Mouse (Mus musculus) liver, embryonic 14.5 days (tissue): ENCODE results near the gene Fam92b. TPM values are rescaled to one million over a fixed set of nuclear protein-coding genes. Genes with fewer than 3 reads are reported as not detected.

Source experiments
- ATAC-seq: fragments of 200-750 bp; cut with Nextera tagmentation; 2 replicates; pipeline ENCODE4 v1.8.0; 2017; ENCODE audit warnings: moderate number of reproducible peaks, mild to moderate bottlenecking, moderate library complexity; ENCODE audit not compliant: insufficient read depth
- DNase-seq, 3 experiments: peaks; one replicate each; pipeline ENCODE4 v3.0.0-alpha.2; 2012 to 2013; ENCODE audit warnings: low read depth in 3 of 3, low spot score in 3 of 3
- H3K27ac ChIP-seq: fragments of 300-500 bp; sonication (generic); 2 replicates; pipeline ENCODE4 v1.5.1; 2014; ENCODE audit warnings: moderate library complexity, mild to moderate bottlenecking, control low read depth, inconsistent platforms
- H3K27me3 ChIP-seq: fragments of 300-500 bp; sonication (generic); 2 replicates; pipeline ENCODE4 v1.6.1; 2014; ENCODE audit warnings: mild to moderate bottlenecking, low read length, moderate library complexity; ENCODE audit not compliant: control insufficient read depth, insufficient read depth
- H3K36me3 ChIP-seq: fragments of 300-500 bp; sonication (generic); replicated peaks from 2 replicates; pipeline ENCODE4 v1.6.1; 2014; ENCODE audit warnings: low read depth; ENCODE audit not compliant: control insufficient read depth, insufficient read depth
- H3K4me1 ChIP-seq, 2 experiments: fragments of 200-500 bp in 1 of 2; fragments of 300-500 bp in 1 of 2; sonication (generic) in 1 of 2; replicated peaks; 2 replicates each; pipeline ENCODE4 v1.6.1; 2012 to 2014; ENCODE audit warnings: antibody characterized with exemption in 1 of 2, inconsistent platforms in 1 of 2, low read length in 1 of 2; ENCODE audit not compliant: control insufficient read depth in 2 of 2, insufficient read depth in 2 of 2
- H3K4me2 ChIP-seq: fragments of 300-500 bp; sonication (generic); 2 replicates; pipeline ENCODE4 v1.6.1; 2014; ENCODE audit warnings: low read depth, mild to moderate bottlenecking, control low read depth, moderate library complexity
- H3K4me3 ChIP-seq, 2 experiments: fragments of 200-500 bp in 1 of 2; fragments of 300-500 bp in 1 of 2; sonication (generic) in 1 of 2; 2 replicates each; pipeline ENCODE4 v1.5.1; 2012 to 2014; ENCODE audit warnings: low read depth in 2 of 2, low read length in 2 of 2, mild to moderate bottlenecking in 2 of 2, control low read depth in 1 of 2, inconsistent platforms in 1 of 2, moderate library complexity in 1 of 2; ENCODE audit not compliant: insufficient read depth in 1 of 2
- H3K9ac ChIP-seq: fragments of 300-500 bp; sonication (generic); replicated peaks from 2 replicates; pipeline ENCODE4 v1.6.1; 2014; ENCODE audit warnings: mild to moderate bottlenecking, control low read depth, moderate library complexity
- H3K9me3 ChIP-seq: fragments of 300-500 bp; sonication (generic); 2 replicates; pipeline ENCODE4 v1.6.1; 2016; ENCODE audit warnings: low read length, mixed read lengths; ENCODE audit not compliant: control insufficient read depth
- CTCF ChIP-seq: IDR thresholded peaks from 2 replicates; pipeline ENCODE4 v1.5.1; 2016; ENCODE audit warnings: antibody characterized with exemption, low read depth, control low read depth
- EP300 ChIP-seq: IDR thresholded peaks from 2 replicates; pipeline ENCODE4 v1.6.1; 2016; ENCODE audit warnings: antibody characterized with exemption, low read depth
- WGBS: fragments of 180-500 bp; shearing (Covaris S2); extraction: QIAGEN DNeasy Blood & Tissue Kit; methylation state at CpG from one replicate; pipeline ENCODE4 v1.1.7; 2014; ENCODE audit not compliant: insufficient replicate concordance; 5-methylcytosine and 5-hydroxymethylcytosine counted together
- polyA plus RNA-seq, 2 experiments: library from polyadenylated mRNA; depleted of rRNA in 1 of 2; stranded (reverse) in 1 of 2; unstranded in 1 of 2; fragments of >200 nt; fragmentation: Nextera tagmentation in 1 of 2; extraction: Ambion mirVana in 1 of 2; gene quantifications; 2 replicates each; pipeline versions ENCODE4 v1.2.1 to v1.2.3; 2012 to 2014

Gene Fam92b
- polyA plus RNA-seq, 2 experiments = not detected

DNA sequence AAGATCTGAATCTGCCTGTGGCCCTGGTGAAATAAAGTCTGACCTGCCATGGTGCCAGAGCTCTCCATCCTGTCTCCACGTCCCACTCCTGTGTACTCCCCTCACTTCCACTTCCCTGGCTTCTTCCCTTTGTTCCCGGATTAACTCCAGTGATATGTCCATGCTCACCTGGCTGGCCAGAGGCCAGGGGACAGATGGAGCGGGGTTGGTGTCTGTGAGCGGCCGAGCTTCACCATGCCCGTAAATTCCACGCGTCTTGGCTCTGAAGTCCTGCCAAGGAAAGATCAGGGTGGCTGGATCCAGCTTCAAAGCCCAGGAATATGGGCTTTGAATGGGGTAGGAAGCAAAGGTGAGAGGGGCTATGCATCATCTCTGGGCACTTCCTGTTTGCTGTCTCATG lies 10.1 kb downstream of the Fam92b start:
- no peaks in the 10 kb centered on the region for H3K36me3 ChIP-seq
- TF ChIP-seq EP300 (no peak), CTCF (no peak)
- 67% methylated on average over 8 of the region's 8 CpGs for WGBS

DNA sequence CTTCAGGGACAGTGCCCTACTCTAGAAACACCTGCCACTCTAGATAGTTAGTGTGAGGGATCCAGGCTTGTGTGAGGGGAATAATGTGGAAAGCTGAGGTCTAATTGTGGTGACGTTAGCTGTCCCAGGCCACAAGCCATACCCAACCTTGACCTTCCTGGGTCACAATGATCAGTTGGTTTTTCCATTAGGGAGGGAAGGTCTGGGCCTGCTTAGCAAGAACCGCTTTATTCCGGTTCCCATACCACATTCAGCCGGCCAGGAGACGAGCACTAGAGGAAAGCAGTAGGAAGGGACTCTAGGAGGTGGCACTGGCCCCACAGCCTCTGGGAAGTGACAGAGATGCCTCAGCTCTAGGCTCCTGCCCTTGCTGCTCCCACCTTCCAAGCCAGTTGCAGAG lies 13.2 kb downstream of the Fam92b start:
- TF ChIP-seq CTCF = no peak
- no peak for TF ChIP-seq EP300
- 62% methylated on average over 5 of the region's 5 CpGs for WGBS
- Histone ChIP-seq H3K27me3 (no peaks in the 10 kb centered on the region; the same call in 1 of the 2 replicates), H3K4me3 (no peak overlapping the region), H3K27ac (no peak overlapping the region), H3K36me3 (no peaks in the 10 kb centered on the region), H3K9me3 (no peaks in the 10 kb centered on the region), H3K4me1 (no peaks in the 10 kb centered on the region), H3K9ac (no peak overlapping the region), H3K4me2 (no peak overlapping the region)
- ATAC-seq (no peak), DNase-seq (no peak)

More for the DNA sequence above, 10.1 kb downstream of the Fam92b start:
- no peaks in the 10 kb centered on the region; the same call in 1 of the 2 replicates for H3K27me3 ChIP-seq
- ATAC-seq (no peak), DNase-seq (no peak)
- H3K9ac ChIP-seq = no peak overlapping the region
- no peak overlapping the region for H3K27ac ChIP-seq
- H3K4me1 ChIP-seq = no peaks in the 10 kb centered on the region
- H3K4me2 ChIP-seq = no peak overlapping the region
- H3K4me3 ChIP-seq = no peak overlapping the region
- no peaks in the 10 kb centered on the region for H3K9me3 ChIP-seq

DNA sequence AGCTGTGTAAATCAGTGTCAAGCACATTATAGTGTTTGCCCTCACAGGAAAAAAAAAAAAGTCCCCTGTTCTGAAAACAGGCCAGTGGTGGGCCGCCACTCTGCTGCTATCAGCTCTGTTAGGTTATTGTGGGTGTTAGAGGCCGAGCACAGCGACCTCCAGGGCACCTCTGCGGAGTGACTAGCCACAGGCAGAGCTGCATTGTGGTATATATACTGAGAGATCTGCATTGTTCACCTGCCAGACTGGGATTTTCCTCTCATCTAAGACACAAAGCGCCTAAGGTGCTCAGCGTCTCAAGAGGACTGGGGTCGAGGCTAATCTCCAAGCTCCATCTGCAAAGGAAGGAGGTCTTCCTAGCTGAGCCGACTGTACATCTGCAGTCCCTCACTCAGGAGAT lies 13.9 kb downstream of the Fam92b start:
- Histone ChIP-seq H3K27ac (no peak overlapping the region), H3K9me3 (no peaks in the 10 kb centered on the region), H3K4me3 (no peak overlapping the region), H3K9ac (no peak overlapping the region), H3K4me1 (no peaks in the 10 kb centered on the region), H3K4me2 (no peak overlapping the region), H3K36me3 (no peaks in the 10 kb centered on the region), H3K27me3 (no peaks in the 10 kb centered on the region; the same call in 1 of the 2 replicates)
- 53% methylated on average over 8 of the region's 8 CpGs for WGBS
- DNase-seq (no peak), ATAC-seq (no peak)
- TF ChIP-seq EP300 (no peak), CTCF (no peak)

DNA sequence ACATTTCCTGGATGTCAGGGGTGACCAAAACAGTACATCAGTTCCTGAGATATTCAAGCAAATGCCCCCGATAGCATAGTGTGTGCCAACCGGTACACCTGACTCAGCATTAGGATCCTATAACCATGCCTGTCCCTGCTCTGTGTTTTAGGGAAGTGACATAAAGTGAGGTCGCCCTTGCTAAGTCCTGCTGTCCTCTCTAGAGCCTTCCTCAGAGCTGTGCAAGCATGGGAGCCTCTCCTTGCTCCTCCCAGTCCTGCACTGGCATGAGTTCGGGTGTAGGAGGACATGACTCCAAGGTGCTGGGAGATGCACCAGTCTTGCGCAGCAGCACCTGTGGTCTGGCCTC lies 14.9 kb downstream of the Fam92b start:
- Histone ChIP-seq H3K36me3 (no peaks in the 10 kb centered on the region), H3K4me3 (no peak overlapping the region), H3K27me3 (no peaks in the 10 kb centered on the region; the same call in 1 of the 2 replicates), H3K9ac (no peak overlapping the region), H3K4me1 (no peaks in the 10 kb centered on the region), H3K27ac (no peak overlapping the region), H3K9me3 (no peaks in the 10 kb centered on the region), H3K4me2 (no peak overlapping the region)
- TF ChIP-seq CTCF = no peak
- TF ChIP-seq EP300 = no peak
- no peak for DNase-seq
- no peak for ATAC-seq
- 42% methylated on average over 5 of the region's 5 CpGs for WGBS

DNA sequence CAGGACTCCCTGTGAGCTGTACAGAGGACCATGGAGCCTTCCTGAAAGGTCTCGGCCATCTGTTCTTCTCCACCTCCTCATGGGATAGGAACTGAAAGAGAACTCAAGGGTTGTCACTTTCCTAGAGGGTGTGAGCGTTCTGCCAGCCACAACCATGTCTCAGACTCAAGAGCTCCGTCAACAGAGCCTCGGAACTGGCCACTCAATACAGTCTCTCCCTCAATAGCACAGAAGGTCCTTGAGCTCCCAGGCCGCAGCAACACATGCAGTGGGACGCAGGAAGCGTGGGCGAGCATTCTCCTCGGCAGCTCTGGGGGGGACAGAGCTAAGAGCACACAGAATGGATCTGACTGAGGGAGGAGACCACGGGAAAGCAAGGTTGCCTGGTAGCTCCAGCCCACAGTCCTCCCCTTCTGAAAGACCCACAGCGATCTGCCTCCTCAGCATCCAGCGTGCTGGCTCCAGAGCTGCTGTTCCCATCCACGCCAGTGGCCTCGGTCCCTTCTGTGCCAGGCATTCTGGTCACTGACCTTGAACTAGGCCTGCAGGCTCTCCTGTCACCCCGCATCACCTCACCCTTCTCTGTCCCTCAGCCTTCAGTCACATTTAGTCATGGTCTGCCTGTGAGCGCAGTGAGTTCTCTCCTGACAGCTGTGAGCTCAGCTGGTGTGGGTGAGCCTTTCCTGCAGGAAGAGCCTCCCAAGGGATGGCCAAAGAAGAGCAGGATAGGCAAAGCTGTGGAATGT lies 15.4 kb downstream of the Fam92b start:
- no peak overlapping the region for H3K9ac ChIP-seq
- DNase-seq = no peak
- TF ChIP-seq CTCF = no peak
- TF ChIP-seq EP300 = no peak
- H3K27ac ChIP-seq = no peak overlapping the region
- ATAC-seq = no peak
- no peak overlapping the region for H3K4me2 ChIP-seq
- H3K4me3 ChIP-seq = no peak overlapping the region
- H3K4me1 ChIP-seq = no peaks in the 10 kb centered on the region
- no peaks in the 10 kb centered on the region for H3K9me3 ChIP-seq
- H3K27me3 ChIP-seq = no peaks in the 10 kb centered on the region
- 64% methylated on average over 16 of the region's 16 CpGs for WGBS
- no peaks in the 10 kb centered on the region for H3K36me3 ChIP-seq
